Mouse (Mus musculus): ENCODE data around the gene Atr.

DNA sequence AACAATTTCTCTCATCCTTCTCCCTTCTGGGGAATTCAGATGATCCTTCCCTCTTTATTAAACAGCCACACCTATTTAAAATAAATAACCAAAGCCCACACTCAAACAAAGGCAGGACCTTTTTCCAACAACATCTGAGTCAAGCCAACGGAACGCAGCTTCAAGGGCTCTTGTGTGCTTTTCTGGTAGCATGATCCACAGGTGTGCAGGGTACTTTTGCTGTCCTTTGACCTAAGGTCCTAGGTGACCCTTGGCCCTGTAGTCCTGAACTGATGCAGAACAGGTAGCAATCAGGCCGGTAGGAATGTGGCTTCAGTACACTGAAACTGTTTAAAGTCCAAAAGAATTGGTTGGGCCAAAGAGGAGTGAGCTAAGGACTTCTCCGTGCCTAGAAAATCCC is 11.7 kb upstream of the Atr start:
- TF ChIP-seq CTCF (IDR thresholded peaks at IDR 0.05) (no peak), EP300 (IDR thresholded peaks at IDR 0.05; ENCODE audit: insufficient read depth, low read depth, low read length) (no peak), POLR2A (IDR thresholded peaks at IDR 0.05; ENCODE audit: insufficient read depth, low read depth, low read length) (no peak)

Measured in heart, adult 2 months (tissue).